Mouse (Mus musculus) liver, embryonic 14.5 days (tissue): ENCODE measurements around the gene Cyp17a1. TPM values are rescaled to one million over a fixed set of nuclear protein-coding genes. Genes with fewer than 3 reads are reported as not detected.

ENCODE experiments used
- ATAC-seq: fragments of 200-750 bp; cut with Nextera tagmentation; 2 replicates; pipeline ENCODE4 v1.8.0; 2017; ENCODE audit warnings: moderate number of reproducible peaks, mild to moderate bottlenecking, moderate library complexity; ENCODE audit not compliant: insufficient read depth
- DNase-seq, 3 experiments: peaks; one replicate each; pipeline ENCODE4 v3.0.0-alpha.2; 2012 to 2013; ENCODE audit warnings: low read depth in 3 of 3, low spot score in 3 of 3
- H3K27ac ChIP-seq: fragments of 300-500 bp; sonication (generic); 2 replicates; pipeline ENCODE4 v1.5.1; 2014; ENCODE audit warnings: moderate library complexity, mild to moderate bottlenecking, control low read depth, inconsistent platforms
- H3K27me3 ChIP-seq: fragments of 300-500 bp; sonication (generic); 2 replicates; pipeline ENCODE4 v1.6.1; 2014; ENCODE audit warnings: mild to moderate bottlenecking, low read length, moderate library complexity; ENCODE audit not compliant: control insufficient read depth, insufficient read depth
- H3K36me3 ChIP-seq: fragments of 300-500 bp; sonication (generic); replicated peaks from 2 replicates; pipeline ENCODE4 v1.6.1; 2014; ENCODE audit warnings: low read depth; ENCODE audit not compliant: control insufficient read depth, insufficient read depth
- H3K4me1 ChIP-seq, 2 experiments: fragments of 200-500 bp in 1 of 2; fragments of 300-500 bp in 1 of 2; sonication (generic) in 1 of 2; replicated peaks; 2 replicates each; pipeline ENCODE4 v1.6.1; 2012 to 2014; ENCODE audit warnings: antibody characterized with exemption in 1 of 2, inconsistent platforms in 1 of 2, low read length in 1 of 2; ENCODE audit not compliant: control insufficient read depth in 2 of 2, insufficient read depth in 2 of 2
- H3K4me2 ChIP-seq: fragments of 300-500 bp; sonication (generic); 2 replicates; pipeline ENCODE4 v1.6.1; 2014; ENCODE audit warnings: low read depth, mild to moderate bottlenecking, control low read depth, moderate library complexity
- H3K4me3 ChIP-seq, 2 experiments: fragments of 200-500 bp in 1 of 2; fragments of 300-500 bp in 1 of 2; sonication (generic) in 1 of 2; 2 replicates each; pipeline ENCODE4 v1.5.1; 2012 to 2014; ENCODE audit warnings: low read depth in 2 of 2, low read length in 2 of 2, mild to moderate bottlenecking in 2 of 2, control low read depth in 1 of 2, inconsistent platforms in 1 of 2, moderate library complexity in 1 of 2; ENCODE audit not compliant: insufficient read depth in 1 of 2
- H3K9ac ChIP-seq: fragments of 300-500 bp; sonication (generic); replicated peaks from 2 replicates; pipeline ENCODE4 v1.6.1; 2014; ENCODE audit warnings: mild to moderate bottlenecking, control low read depth, moderate library complexity
- H3K9me3 ChIP-seq: fragments of 300-500 bp; sonication (generic); 2 replicates; pipeline ENCODE4 v1.6.1; 2016; ENCODE audit warnings: low read length, mixed read lengths; ENCODE audit not compliant: control insufficient read depth
- CTCF ChIP-seq: IDR thresholded peaks from 2 replicates; pipeline ENCODE4 v1.5.1; 2016; ENCODE audit warnings: antibody characterized with exemption, low read depth, control low read depth
- EP300 ChIP-seq: IDR thresholded peaks from 2 replicates; pipeline ENCODE4 v1.6.1; 2016; ENCODE audit warnings: antibody characterized with exemption, low read depth
- WGBS: fragments of 180-500 bp; shearing (Covaris S2); extraction: QIAGEN DNeasy Blood & Tissue Kit; methylation state at CpG from one replicate; pipeline ENCODE4 v1.1.7; 2014; ENCODE audit not compliant: insufficient replicate concordance; 5-methylcytosine and 5-hydroxymethylcytosine counted together
- polyA plus RNA-seq, 2 experiments: library from polyadenylated mRNA; depleted of rRNA in 1 of 2; stranded (reverse) in 1 of 2; unstranded in 1 of 2; fragments of >200 nt; fragmentation: Nextera tagmentation in 1 of 2; extraction: Ambion mirVana in 1 of 2; gene quantifications; 2 replicates each; pipeline versions ENCODE4 v1.2.1 to v1.2.3; 2012 to 2014

Cyp17a1 gene
- polyA plus RNA-seq, 2 experiments = 0.06 to 0.13 TPM

DNA sequence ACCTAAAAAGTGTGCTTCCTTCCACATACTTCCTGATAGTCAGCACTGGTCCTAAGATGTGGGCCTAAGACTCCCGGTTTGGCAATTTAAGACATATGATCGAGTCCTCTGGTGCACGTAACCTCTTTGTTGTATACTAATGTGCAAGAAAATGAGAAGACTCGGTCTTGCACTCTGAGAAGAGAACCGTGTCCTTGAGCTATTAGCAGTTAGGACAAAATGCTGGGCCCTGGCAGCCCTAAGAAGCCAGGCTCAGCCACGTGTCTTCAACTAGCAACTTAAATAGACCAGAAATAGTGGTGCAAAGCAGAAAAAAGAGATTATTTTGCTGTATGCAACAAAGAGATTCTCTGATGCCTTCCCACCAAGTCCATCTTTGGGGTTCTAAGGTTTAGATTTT, 10.2 kb downstream of the Cyp17a1 start:
- no peak overlapping the region for H3K27ac ChIP-seq
- H3K27me3 ChIP-seq = no peaks in the 10 kb centered on the region; the same call in 1 of the 2 replicates
- H3K4me1 ChIP-seq = peaks cover 0 to 12% of the 10 kb centered on the region in 2 experiments; a peak in 2 of 4 replicates
- ATAC-seq = no peak
- TF ChIP-seq EP300 (no peak), CTCF (no peak)
- no peaks in the 10 kb centered on the region for H3K36me3 ChIP-seq
- 60% methylated on average over 6 of the region's 6 CpGs for WGBS
- no peaks in the 10 kb centered on the region for H3K9me3 ChIP-seq
- no peak for DNase-seq
- no peak overlapping the region for H3K4me2 ChIP-seq
- no peak overlapping the region for H3K9ac ChIP-seq
- H3K4me3 ChIP-seq = no peak overlapping the region

DNA sequence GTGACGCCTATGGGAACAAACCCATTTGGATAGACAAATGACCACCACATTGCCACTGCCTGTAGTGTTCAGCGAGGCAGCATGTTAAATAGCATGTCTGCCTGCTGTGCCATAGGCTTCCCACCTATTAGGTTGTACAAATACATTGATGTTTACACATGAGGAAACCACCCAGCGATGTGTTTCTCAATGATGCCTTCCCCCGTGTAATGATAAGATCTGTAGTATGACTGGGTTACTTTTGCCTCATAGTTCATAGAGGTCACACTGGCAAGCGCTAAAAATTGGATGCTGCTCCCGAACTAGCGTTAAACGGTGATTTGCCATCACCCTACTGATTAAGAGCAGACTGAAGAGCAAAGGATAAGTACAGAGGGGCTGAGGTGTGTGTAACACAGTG, 10.8 kb downstream of the Cyp17a1 start:
- H3K9me3 ChIP-seq = no peaks in the 10 kb centered on the region
- H3K4me2 ChIP-seq = no peak overlapping the region
- WGBS = 50% methylated on average over 8 of the region's 8 CpGs
- H3K27ac ChIP-seq = no peak overlapping the region
- no peak overlapping the region for H3K9ac ChIP-seq
- DNase-seq = no peak
- ATAC-seq = 0 out of 2 replicates have a peak, but pooled peaks have one; percentile 29
- H3K4me1 ChIP-seq = peaks cover 0 to 8% of the 10 kb centered on the region in 2 experiments; a peak in 2 of 4 replicates
- H3K36me3 ChIP-seq = no peaks in the 10 kb centered on the region
- H3K4me3 ChIP-seq = no peak overlapping the region
- no peaks in the 10 kb centered on the region for H3K27me3 ChIP-seq
- TF ChIP-seq EP300 (no peak), CTCF (no peak)

DNA sequence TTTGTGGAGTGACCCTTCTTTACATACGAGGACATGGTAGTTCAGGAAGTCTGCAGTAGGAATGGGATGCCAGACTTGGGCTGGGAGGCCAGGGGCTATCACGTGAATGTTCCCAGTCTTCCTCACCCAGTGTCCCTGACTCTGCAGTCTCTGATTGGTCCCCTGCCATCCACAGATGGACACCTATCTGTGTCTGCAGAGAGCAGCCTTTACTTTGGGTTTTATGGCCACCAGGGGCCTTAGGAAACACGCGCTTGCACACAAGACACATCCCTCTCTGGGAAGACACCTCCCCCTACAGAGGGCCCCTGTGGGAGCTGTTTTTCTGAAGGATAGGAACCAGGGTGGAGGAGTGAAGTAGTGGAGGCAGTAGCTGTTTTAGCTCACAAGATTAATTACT, 11.5 kb downstream of the Cyp17a1 start:
- TF ChIP-seq EP300 = no peak
- no peak for TF ChIP-seq CTCF
- no peak overlapping the region for H3K9ac ChIP-seq
- H3K36me3 ChIP-seq = no peaks in the 10 kb centered on the region
- no peak overlapping the region for H3K4me2 ChIP-seq
- H3K27ac ChIP-seq = no peak overlapping the region
- no peak overlapping the region for H3K4me3 ChIP-seq
- H3K4me1 ChIP-seq = peaks cover 0 to 6% of the 10 kb centered on the region in 2 experiments; a peak in 2 of 4 replicates
- ATAC-seq (no peak), DNase-seq (no peak)
- no peaks in the 10 kb centered on the region for H3K9me3 ChIP-seq
- H3K27me3 ChIP-seq = no peaks in the 10 kb centered on the region
- 44% methylated on average over 4 of the region's 4 CpGs for WGBS

DNA sequence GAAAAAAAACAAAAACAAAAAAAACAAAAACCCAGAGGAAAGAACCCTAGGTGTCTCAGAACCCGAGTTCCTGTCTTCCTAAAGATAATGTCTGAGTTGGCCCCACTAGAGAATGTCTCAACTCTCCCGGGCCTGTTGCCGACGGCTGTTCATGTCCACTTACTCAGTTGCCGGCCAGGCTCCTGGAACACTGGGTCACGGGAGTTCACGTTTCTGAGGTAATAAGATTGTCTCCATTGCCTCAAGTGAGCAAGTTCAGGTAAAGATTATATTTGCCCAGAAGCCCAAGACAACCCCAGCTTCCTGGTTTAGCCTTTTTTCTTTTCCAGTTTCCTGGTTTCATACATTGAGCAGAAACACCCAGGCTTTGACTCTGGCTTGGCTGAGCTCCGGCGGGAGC, 14.1 kb downstream of the Cyp17a1 start:
- Histone ChIP-seq H3K4me2 (no peak overlapping the region), H3K9me3 (no peaks in the 10 kb centered on the region), H3K4me1 (peaks cover 0 to 5% of the 10 kb centered on the region in 2 experiments; a peak in 1 of 4 replicates), H3K4me3 (no peak overlapping the region), H3K36me3 (peaks cover 9% of the 10 kb centered on the region), H3K9ac (no peak overlapping the region), H3K27ac (no peak overlapping the region), H3K27me3 (no peaks in the 10 kb centered on the region)
- ATAC-seq = no peak
- TF ChIP-seq EP300 = no peak
- TF ChIP-seq CTCF = no peak
- DNase-seq = no peak
- 70% methylated on average over 9 of the region's 9 CpGs for WGBS

DNA sequence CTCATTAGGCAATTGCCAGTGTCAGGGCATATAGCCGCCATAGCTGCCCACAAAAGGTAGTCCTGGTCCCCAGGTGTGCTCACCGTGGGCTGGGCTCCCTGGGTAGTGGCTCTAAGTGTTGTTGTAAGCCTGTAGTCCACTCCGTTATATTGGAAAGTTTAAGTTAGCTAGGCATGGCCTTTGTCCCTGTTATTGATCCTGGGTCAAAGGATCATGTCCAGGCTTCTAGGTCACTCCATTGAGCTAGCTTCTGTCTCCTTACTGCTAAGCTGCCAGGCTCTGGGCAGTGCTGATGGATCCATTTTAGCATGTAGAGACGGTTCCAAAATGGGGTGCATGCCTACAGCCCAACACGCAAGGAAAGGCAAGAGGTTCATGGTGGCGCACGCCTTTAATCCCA, 14.6 kb downstream of the Cyp17a1 start:
- Histone ChIP-seq H3K4me3 (no peak overlapping the region), H3K27ac (no peak overlapping the region), H3K9ac (no peak overlapping the region), H3K27me3 (no peaks in the 10 kb centered on the region), H3K9me3 (no peaks in the 10 kb centered on the region), H3K4me1 (peaks cover 0 to 5% of the 10 kb centered on the region in 2 experiments; a peak in 1 of 4 replicates), H3K4me2 (no peak overlapping the region), H3K36me3 (peaks cover 11% of the 10 kb centered on the region)
- ATAC-seq (no peak; the same call in 1 of the 2 replicates), DNase-seq (no peak)
- TF ChIP-seq CTCF (no peak), EP300 (no peak)
- WGBS = 85% methylated on average over 7 of the region's 7 CpGs
